Mouse (Mus musculus): ENCODE data around the gene Dguok.

DNA sequence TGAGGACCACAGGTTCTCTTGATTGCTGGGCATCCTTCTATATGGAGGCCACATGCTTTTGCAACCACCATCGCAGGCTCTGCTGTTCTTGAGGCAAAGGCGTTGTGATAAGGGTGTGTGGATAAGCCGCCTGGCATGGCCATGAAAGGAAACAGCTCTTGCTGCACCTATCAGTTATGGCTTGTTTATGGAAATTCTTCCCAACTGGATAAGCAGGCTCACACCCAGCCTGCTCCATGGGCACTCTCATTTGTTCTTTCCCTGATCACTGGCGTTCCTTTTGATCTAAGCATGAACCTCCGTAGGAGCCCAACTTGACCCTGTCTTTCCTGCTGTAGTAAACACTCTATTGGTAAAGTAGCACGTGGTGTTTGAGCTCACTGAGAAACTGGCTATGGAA is 15.0 kb upstream of the Dguok start:
- TF ChIP-seq POLR2A (IDR thresholded peaks at IDR 0.05; ENCODE audit: borderline replicate concordance, extremely low read depth, insufficient read depth, insufficient read length, poor library complexity, severe bottlenecking) (no peak), CTCF (IDR thresholded peaks at IDR 0.05; ENCODE audit: borderline replicate concordance, extremely low read depth, insufficient read depth, insufficient read length) (no peak)
